In the genomic region with DNA sequence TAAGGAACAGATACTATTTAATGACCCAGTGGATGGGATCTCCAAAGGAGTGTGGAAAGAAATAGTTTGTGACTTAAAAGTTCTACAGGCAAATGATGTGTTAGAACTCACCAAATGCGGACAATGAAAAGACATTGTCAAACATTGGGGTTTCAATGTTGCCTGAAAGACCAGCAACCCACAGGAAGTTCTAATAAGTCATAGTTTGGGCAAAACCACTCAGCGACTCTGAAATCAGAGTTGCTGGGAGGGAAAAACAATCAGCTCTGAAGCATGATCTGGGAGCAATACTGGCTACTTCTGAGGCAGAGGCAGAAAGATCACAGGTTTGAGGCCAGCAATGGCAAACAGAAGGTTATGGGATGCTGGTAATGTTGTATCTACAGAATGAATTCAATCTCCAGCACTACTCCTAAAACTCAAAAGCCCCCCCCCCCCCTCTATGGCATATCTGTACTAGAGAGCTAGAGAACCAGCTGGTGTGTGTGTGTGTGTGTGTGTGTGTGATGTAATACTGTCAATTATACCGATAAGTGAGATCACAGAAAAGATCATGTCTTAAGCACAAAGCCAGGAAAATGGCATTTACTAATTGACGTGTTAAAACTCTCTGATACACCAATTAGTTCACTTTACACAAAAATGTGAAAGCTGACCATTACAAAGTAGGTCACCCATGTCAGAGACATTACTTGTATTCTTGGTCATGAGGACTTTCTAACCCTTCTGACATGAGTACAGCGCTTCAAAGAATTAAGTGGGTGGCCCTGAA, we compare ENCODE assay signal across 8 mouse cellular contexts. TPM values are rescaled to one million over a fixed set of nuclear protein-coding genes. Genes with fewer than 3 reads are reported as not detected.
DNase-seq lines count a peak whose midpoint lies in the region; ATAC-seq and TF ChIP-seq lines count a peak whose summit lies in the region.

No protein-coding gene starts in this region.

- H3K4me3 ChIP-seq in heart, embryonic 15.5 days, result peak overlapping the region; percentile 53
- H3K4me3 ChIP-seq in forebrain, postnatal 0 days (ENCODE audit: low read depth, low read length), result peak overlapping the region; percentile 55
- peak overlapping the region; percentile 56 for H3K4me3 ChIP-seq in liver, postnatal 0 days (ENCODE audit: low read depth, low read length)

- intact Hi-C loops in heart, postnatal 36 days (cut with DNase I), result loop anchor here (1.0 to 5.0 kb wide), 2 partner anchors 15 to 37 kb away; no protein-coding TSS in a partner anchor
- intact Hi-C loops in left cerebral cortex, postnatal 36 days (cut with DNase I), result loop anchor here (2.0 to 5.0 kb wide), 2 partner anchors 32 to 37 kb away; partner anchors contain the start of genes Hist1h2ai, Hist1h2an, Hist1h2bl and Hist1h2bp

- no peak for DNase-seq in heart, postnatal 36 days
- peak; percentile 26 for DNase-seq in NIH3T3 (ENCODE audit: low read depth)
- DNase-seq in forebrain, postnatal 0 days, result peak; percentile 51
- DNase-seq in liver, postnatal 0 days, result peak; percentile 35
- no peak for DNase-seq in left cerebral cortex, postnatal 36 days (ENCODE audit: low spot score in 2 of 2)
- DNase-seq in gastrocnemius, adult 8-10 months (ENCODE audit: low spot score in 2 of 2), result no peak

- no peak for ATAC-seq in heart, embryonic 15.5 days (replicated peaks; ENCODE audit: insufficient number of reproducible peaks, insufficient read depth, low FRiP score, low read depth)
- ATAC-seq in forebrain, postnatal 0 days, result no peak
- ATAC-seq in liver, postnatal 0 days, result no peak
- no peak for ATAC-seq in granulocyte monocyte progenitor cell, adult 5-6 weeks (replicated peaks; ENCODE audit: poor library complexity, severe bottlenecking)

- peak overlapping the region; percentile 67 for H3K4me2 ChIP-seq in heart, embryonic 15.5 days
- peak overlapping the region; percentile 72 for H3K4me2 ChIP-seq in forebrain, postnatal 0 days (ENCODE audit: low read depth)
- peak overlapping the region; percentile 70 for H3K4me2 ChIP-seq in liver, postnatal 0 days (ENCODE audit: low read depth, low read length)

- no peak for TF ChIP-seq EP300 in liver, postnatal 0 days (IDR thresholded peaks at IDR 0.05; ENCODE audit: low read depth)

- H3K4me1 ChIP-seq in heart, embryonic 15.5 days (replicated peaks), result peaks cover 25% of the 10 kb centered on the region
- peaks cover 18% of the 10 kb centered on the region for H3K4me1 ChIP-seq in forebrain, postnatal 0 days (ENCODE audit: insufficient read depth)
- H3K4me1 ChIP-seq in liver, postnatal 0 days (ENCODE audit: insufficient read depth), result peaks cover 19% of the 10 kb centered on the region

- TF ChIP-seq CTCF in forebrain, postnatal 0 days (IDR thresholded peaks at IDR 0.05; ENCODE audit: low read depth), result no peak
- TF ChIP-seq CTCF in liver, postnatal 0 days (IDR thresholded peaks at IDR 0.05; ENCODE audit: low read depth), result no peak

- H3K27me3 ChIP-seq in heart, embryonic 15.5 days, result no peaks in the 10 kb centered on the region
- no peaks in the 10 kb centered on the region for H3K27me3 ChIP-seq in forebrain, postnatal 0 days (ENCODE audit: insufficient read depth, low read length)
- H3K27me3 ChIP-seq in liver, postnatal 0 days (ENCODE audit: insufficient read depth, low read length), result no peaks in the 10 kb centered on the region

- 7% methylated on average over 5 of the region's 5 CpGs for WGBS in heart, embryonic 15.5 days
- 3% methylated on average over 5 of the region's 5 CpGs for WGBS in forebrain, postnatal 0 days
- 2% methylated on average over 5 of the region's 5 CpGs for WGBS in liver, postnatal 0 days (ENCODE audit: insufficient replicate concordance)

- no peaks in the 10 kb centered on the region for H3K36me3 ChIP-seq in heart, embryonic 15.5 days
- H3K36me3 ChIP-seq in forebrain, postnatal 0 days (ENCODE audit: insufficient read depth), result no peaks in the 10 kb centered on the region
- peaks cover 6% of the 10 kb centered on the region; the same call in 1 of the 2 replicates for H3K36me3 ChIP-seq in liver, postnatal 0 days (replicated peaks; ENCODE audit: insufficient read depth, low read length)

- H3K9me3 ChIP-seq in heart, embryonic 15.5 days (replicated peaks), result no peaks in the 10 kb centered on the region
- H3K9me3 ChIP-seq in forebrain, postnatal 0 days (ENCODE audit: low read length), result no peaks in the 10 kb centered on the region
- no peaks in the 10 kb centered on the region for H3K9me3 ChIP-seq in liver, postnatal 0 days (ENCODE audit: low read length)

- H3K27ac ChIP-seq in heart, embryonic 15.5 days, result peak overlapping the region; percentile 89
- peak overlapping the region; percentile 71 for H3K27ac ChIP-seq in forebrain, postnatal 0 days (ENCODE audit: low read depth, low read length)
- peak overlapping the region; percentile 98 for H3K27ac ChIP-seq in liver, postnatal 0 days (ENCODE audit: low read depth)

- peak overlapping the region; percentile 57 for H3K9ac ChIP-seq in heart, embryonic 15.5 days
- H3K9ac ChIP-seq in forebrain, postnatal 0 days, result peak overlapping the region; percentile 64
- peak overlapping the region; percentile 71 for H3K9ac ChIP-seq in liver, postnatal 0 days (replicated peaks)

RNA-seq across cellular contexts. Expression of gene Hist1h4k, which starts 0.7 kb away (rescaled TPM):
- 1.3 and 3.0 TPM in 2 replicates for polyA plus RNA-seq in heart, embryonic 15.5 days (2015; fragmentation: Nextera tagmentation; extraction: Ambion mirVana)
- total RNA-seq in heart, postnatal 36 days (2021), result 10 to 100 TPM; 52.5 to 54.1 TPM
- total RNA-seq in forebrain, postnatal 0 days (2014; rRNA removed), result 635 and 850 TPM in 2 replicates
- not detected in 2 replicates for polyA plus RNA-seq in forebrain, postnatal 0 days (2015; fragmentation: Nextera tagmentation; extraction: Ambion mirVana)
- 2.4 and 3.6 TPM in 2 replicates for polyA plus RNA-seq in liver, postnatal 0 days (2015; fragmentation: Nextera tagmentation; extraction: Ambion mirVana)
- 100 to 1,000 TPM; 409 to 465 TPM for total RNA-seq in left cerebral cortex, postnatal 36 days (2021)
- 10 to 100 TPM in 1 of 4 experiments, 1 to 10 TPM in 3; 5.0 to 10.8 (median 6.7) TPM for total RNA-seq in gastrocnemius, adult 8-10 months (2022)
- 143 and 341 TPM in 2 replicates for total RNA-seq in granulocyte monocyte progenitor cell, adult 5-6 weeks (2014; fragmentation: Nextera tagmentation)
- total RNA-seq in granulocyte monocyte progenitor cell, adult 5-6 weeks (2017), result 2,272 and 2,398 TPM in 2 replicates

RNA-seq across cellular contexts. Expression of gene Hist1h2ak, which starts 4.1 kb away (rescaled TPM):
- polyA plus RNA-seq in heart, embryonic 15.5 days (2015; fragmentation: Nextera tagmentation; extraction: Ambion mirVana), result 9.5 and 11.0 TPM in 2 replicates
- total RNA-seq in heart, postnatal 36 days (2021), result 1 to 10 TPM; 9.0 to 9.3 TPM
- total RNA-seq in forebrain, postnatal 0 days (2014; rRNA removed), result 242 and 258 TPM in 2 replicates
- polyA plus RNA-seq in forebrain, postnatal 0 days (2015; fragmentation: Nextera tagmentation; extraction: Ambion mirVana), result 4.4 and 5.2 TPM in 2 replicates
- polyA plus RNA-seq in liver, postnatal 0 days (2015; fragmentation: Nextera tagmentation; extraction: Ambion mirVana), result 44.2 and 62.3 TPM in 2 replicates
- total RNA-seq in left cerebral cortex, postnatal 36 days (2021), result 10 to 100 TPM; 14.8 to 15.0 TPM
- total RNA-seq in gastrocnemius, adult 8-10 months (2022), result not detected
- total RNA-seq in granulocyte monocyte progenitor cell, adult 5-6 weeks (2014; fragmentation: Nextera tagmentation), result 8.6 and 105 TPM in 2 replicates
- total RNA-seq in granulocyte monocyte progenitor cell, adult 5-6 weeks (2017), result 1,120 and 1,478 TPM in 2 replicates

RNA-seq across cellular contexts. Expression of gene Hist1h2bn, which starts 4.3 kb away (rescaled TPM):
- polyA plus RNA-seq in heart, embryonic 15.5 days (2015; fragmentation: Nextera tagmentation; extraction: Ambion mirVana), result 2.0 and 3.0 TPM in 2 replicates
- total RNA-seq in heart, postnatal 36 days (2021), result 10 to 100 TPM; 11.8 to 13.3 TPM
- total RNA-seq in forebrain, postnatal 0 days (2014; rRNA removed), result 157 and 249 TPM in 2 replicates
- not detected in 2 replicates for polyA plus RNA-seq in forebrain, postnatal 0 days (2015; fragmentation: Nextera tagmentation; extraction: Ambion mirVana)
- 7.2 and 7.3 TPM in 2 replicates for polyA plus RNA-seq in liver, postnatal 0 days (2015; fragmentation: Nextera tagmentation; extraction: Ambion mirVana)
- 10 to 100 TPM in 1 of 2 experiments, 1 to 10 TPM in 1; 8.2 to 10.1 TPM for total RNA-seq in left cerebral cortex, postnatal 36 days (2021)
- 1 to 10 TPM in 2 of 4 experiments, not detected in 2; 1.5 to 1.8 TPM for total RNA-seq in gastrocnemius, adult 8-10 months (2022)
- total RNA-seq in granulocyte monocyte progenitor cell, adult 5-6 weeks (2014; fragmentation: Nextera tagmentation), result 168 and 218 TPM in 2 replicates
- 1,437 and 1,878 TPM in 2 replicates for total RNA-seq in granulocyte monocyte progenitor cell, adult 5-6 weeks (2017)

RNA-seq across cellular contexts. Expression of gene Hist1h4j, which starts 14.7 kb away (rescaled TPM):
- polyA plus RNA-seq in heart, embryonic 15.5 days (2015; fragmentation: Nextera tagmentation; extraction: Ambion mirVana), result 0.66 and 0.67 TPM in 2 replicates
- total RNA-seq in heart, postnatal 36 days (2021), result 1 to 10 TPM; 3.6 to 4.6 TPM
- 282 and 307 TPM in 2 replicates for total RNA-seq in forebrain, postnatal 0 days (2014; rRNA removed)
- not detected in 2 replicates for polyA plus RNA-seq in forebrain, postnatal 0 days (2015; fragmentation: Nextera tagmentation; extraction: Ambion mirVana)
- polyA plus RNA-seq in liver, postnatal 0 days (2015; fragmentation: Nextera tagmentation; extraction: Ambion mirVana), result 0.19 and 0.32 TPM in 2 replicates
- 10 to 100 TPM; 16.7 to 20.3 TPM for total RNA-seq in left cerebral cortex, postnatal 36 days (2021)
- total RNA-seq in gastrocnemius, adult 8-10 months (2022), result 1 to 10 TPM in 1 of 4 experiments, under 1 TPM in 2, not detected in 1; 0.67 to 1.6 (median 0.90) TPM
- 2.1 and 2.5 TPM in 2 replicates for total RNA-seq in granulocyte monocyte progenitor cell, adult 5-6 weeks (2014; fragmentation: Nextera tagmentation)
- 277 and 325 TPM in 2 replicates for total RNA-seq in granulocyte monocyte progenitor cell, adult 5-6 weeks (2017)

RNA-seq across cellular contexts. Expression of gene Hist1h2bm, which starts 27.7 kb away (rescaled TPM):
- polyA plus RNA-seq in heart, embryonic 15.5 days (2015; fragmentation: Nextera tagmentation; extraction: Ambion mirVana), result 1.3 and 2.3 TPM in 2 replicates
- 1 to 10 TPM; 4.9 to 5.1 TPM for total RNA-seq in heart, postnatal 36 days (2021)
- total RNA-seq in forebrain, postnatal 0 days (2014; rRNA removed), result 308 and 356 TPM in 2 replicates
- polyA plus RNA-seq in forebrain, postnatal 0 days (2015; fragmentation: Nextera tagmentation; extraction: Ambion mirVana), result 0.34 TPM in 1 of 2 replicates, not detected in the other
- 1.6 and 2.3 TPM in 2 replicates for polyA plus RNA-seq in liver, postnatal 0 days (2015; fragmentation: Nextera tagmentation; extraction: Ambion mirVana)
- total RNA-seq in left cerebral cortex, postnatal 36 days (2021), result 1 to 10 TPM; 4.0 to 5.5 TPM
- total RNA-seq in gastrocnemius, adult 8-10 months (2022), result not detected
- total RNA-seq in granulocyte monocyte progenitor cell, adult 5-6 weeks (2014; fragmentation: Nextera tagmentation), result 123 and 125 TPM in 2 replicates
- 554 and 641 TPM in 2 replicates for total RNA-seq in granulocyte monocyte progenitor cell, adult 5-6 weeks (2017)

Comparison
In these comparisons a context has a peak if more than half of its experiments do, and no peak if none do; other contexts are left out.
1. DNase-seq: peak in NIH3T3 (single experiment), forebrain, postnatal 0 days (single experiment) and liver, postnatal 0 days (single experiment); none in heart, postnatal 36 days (0 of 2), left cerebral cortex, postnatal 36 days (0 of 2) and gastrocnemius, adult 8-10 months (0 of 2).
2. RNA of gene Hist1h4k, which starts 0.7 kb away (total RNA-seq): 143 to 2,398 TPM in granulocyte monocyte progenitor cell, adult 5-6 weeks, 635 to 850 TPM in forebrain, postnatal 0 days, 409 to 465 TPM in left cerebral cortex, postnatal 36 days and 52.5 to 54.1 TPM in heart, postnatal 36 days; 5.0 to 10.8 TPM in gastrocnemius, adult 8-10 months; every median in the first group is over 4 times any median in the second.
3. RNA of gene Hist1h2ak, which starts 4.1 kb away (total RNA-seq): 8.6 to 1,478 TPM in granulocyte monocyte progenitor cell, adult 5-6 weeks, 242 to 258 TPM in forebrain, postnatal 0 days, 14.8 to 15.0 TPM in left cerebral cortex, postnatal 36 days and 9.0 to 9.3 TPM in heart, postnatal 36 days; not detected in gastrocnemius, adult 8-10 months; every median in the first group is over 4 times any median in the second.
4. RNA of gene Hist1h2bn, which starts 4.3 kb away (total RNA-seq): 168 to 1,878 TPM in granulocyte monocyte progenitor cell, adult 5-6 weeks and 157 to 249 TPM in forebrain, postnatal 0 days; 11.8 to 13.3 TPM in heart, postnatal 36 days, 8.2 to 10.1 TPM in left cerebral cortex, postnatal 36 days and 1.5 to 1.8 TPM in gastrocnemius, adult 8-10 months; every median in the first group is over 10 times any median in the second.
5. Peak in every context shown above with its lines, with median percentiles within 50 percentile points of each other: H3K27ac ChIP-seq, H3K4me2 ChIP-seq, H3K4me3 ChIP-seq and H3K9ac ChIP-seq.